Mouse (Mus musculus) ES-E14 (cell line): Measurements from ENCODE around the gene Gamt.

Experiments
- HCFC1 ChIP-seq: IDR thresholded peaks from 2 replicates; pipeline ENCODE4 v1.6.1; 2012; ENCODE audit warnings: low read length, inconsistent platforms, borderline replicate concordance; ENCODE audit not compliant: insufficient read depth
- MAFK ChIP-seq: IDR thresholded peaks from 2 replicates; pipeline ENCODE4 v1.6.1; 2014; ENCODE audit warnings: mild to moderate bottlenecking, low read depth, low read length, inconsistent platforms; ENCODE audit not compliant: insufficient read depth
- ZNF384 ChIP-seq: IDR thresholded peaks from 2 replicates; pipeline ENCODE4 v1.6.1; 2012; ENCODE audit warnings: low read depth, low read length, inconsistent platforms

DNA sequence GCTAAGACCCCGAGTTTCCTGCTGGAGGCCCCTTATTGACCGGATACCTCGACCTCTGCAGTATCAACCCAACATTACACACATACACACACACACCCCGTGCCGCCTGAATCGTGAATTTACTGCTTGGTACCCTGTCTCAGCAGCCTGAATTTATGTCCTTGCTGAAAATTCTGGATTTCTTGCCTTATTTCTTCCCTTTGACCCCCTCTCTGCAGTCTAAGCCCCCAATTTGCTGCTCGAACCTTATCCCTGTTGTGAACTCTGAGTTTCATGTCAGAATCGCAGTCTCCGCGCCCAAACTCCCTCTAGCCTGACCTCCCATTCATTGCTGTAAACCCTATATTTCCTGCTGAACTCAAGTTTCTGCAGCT lies 33.7 kb downstream of the Gamt start:
- TF ChIP-seq HCFC1 (no peak), ZNF384 (no peak), MAFK (no peak)
